Mouse (Mus musculus) kidney, embryonic 15.5 days (tissue): ENCODE results near the gene Ankrd13d. TPM values are rescaled to one million over a fixed set of nuclear protein-coding genes. Genes with fewer than 3 reads are reported as not detected.
A peak's percentile ranks its signal among the peaks of the same experiment; 100 is the strongest.

Source experiments
- ATAC-seq: fragments of 200-750 bp; cut with Nextera tagmentation; replicated peaks from 2 replicates; pipeline ENCODE4 v1.8.0; 2017; ENCODE audit warnings: moderate TSS enrichment; ENCODE audit not compliant: low FRiP score
- H3K27ac ChIP-seq: fragments of 300-500 bp; sonication (generic); 2 replicates; pipeline ENCODE4 v1.5.1; 2015; ENCODE audit warnings: mild to moderate bottlenecking, inconsistent platforms
- H3K27me3 ChIP-seq: fragments of 300-500 bp; sonication (generic); 2 replicates; pipeline ENCODE4 v1.6.1; 2015; ENCODE audit warnings: inconsistent platforms
- H3K36me3 ChIP-seq: fragments of 300-500 bp; sonication (generic); 2 replicates; pipeline ENCODE4 v1.6.1; 2015; ENCODE audit warnings: inconsistent platforms
- H3K4me1 ChIP-seq: fragments of 300-500 bp; sonication (generic); 2 replicates; pipeline ENCODE4 v1.6.1; 2015; ENCODE audit warnings: inconsistent platforms
- H3K4me2 ChIP-seq: fragments of 300-500 bp; sonication (generic); 2 replicates; pipeline ENCODE4 v1.6.1; 2015; ENCODE audit warnings: moderate library complexity, mild to moderate bottlenecking, inconsistent platforms
- H3K4me3 ChIP-seq: fragments of 300-500 bp; sonication (generic); replicated peaks from 2 replicates; pipeline ENCODE4 v1.5.1; 2015; ENCODE audit warnings: mild to moderate bottlenecking, inconsistent platforms
- H3K9ac ChIP-seq: fragments of 300-500 bp; sonication (generic); 2 replicates; pipeline ENCODE4 v1.6.1; 2015; ENCODE audit warnings: mild to moderate bottlenecking, inconsistent platforms
- H3K9me3 ChIP-seq: fragments of 300-500 bp; sonication (generic); replicated peaks from 2 replicates; pipeline ENCODE4 v1.6.1; 2016; ENCODE audit warnings: inconsistent platforms
- WGBS: fragments of 180-500 bp; shearing (Covaris S2); methylation state at CpG from one replicate; pipeline ENCODE4 v1.1.7; 2015; ENCODE audit warnings: mixed read lengths; 5-methylcytosine and 5-hydroxymethylcytosine counted together
- polyA plus RNA-seq: library from polyadenylated mRNA; unstranded; fragments of >200 nt; fragmentation: Nextera tagmentation; extraction: Ambion mirVana; gene quantifications from 2 replicates; pipeline ENCODE4 v1.2.1, GENCODE M21; 2015

Gene Ankrd13d
- polyA plus RNA-seq, result 8.3 and 8.5 TPM in 2 replicates

DNA sequence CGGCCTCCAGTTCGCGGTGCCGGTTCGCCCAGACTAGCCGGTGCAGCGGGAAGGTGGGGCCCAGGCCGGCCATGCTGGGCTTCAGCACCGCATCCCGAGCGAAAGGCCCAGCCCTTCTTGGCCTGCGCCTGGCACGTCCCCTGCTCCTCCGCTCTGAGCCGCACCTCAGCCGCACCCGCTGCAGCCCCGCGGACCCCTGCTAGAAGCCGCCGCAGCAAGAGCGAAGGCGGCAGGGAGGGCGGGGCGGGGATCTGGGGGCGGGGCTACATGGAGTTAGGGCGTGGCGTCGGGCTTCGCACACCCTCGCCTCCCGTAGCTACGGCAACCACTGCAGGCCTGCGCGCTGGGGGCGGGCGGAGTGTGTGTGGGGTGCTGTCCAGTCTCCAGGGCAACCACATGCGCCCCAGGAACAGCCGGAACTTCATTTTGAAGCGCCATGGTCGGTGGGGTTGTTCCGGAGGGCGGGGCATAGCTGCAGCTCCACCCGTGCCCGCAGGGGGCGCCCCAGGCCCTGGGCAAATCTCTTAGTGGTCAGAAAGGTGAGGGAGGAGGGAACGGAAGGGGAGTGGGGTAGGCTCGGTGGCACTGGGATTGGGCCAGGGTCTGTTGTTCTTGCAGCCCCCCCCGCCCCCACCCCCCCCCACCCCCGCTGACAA lies at the start of gene Ankrd13d:
Gene Ankrd13d (minus strand): TSS at position 240 of the 656 bp plus-strand sequence.
- WGBS, result under 1% methylated on average over 48 of the region's 50 CpGs
- Histone ChIP-seq H3K9me3 (no peaks in the 10 kb centered on the region; the same call in 1 of the 2 replicates), H3K27ac (peak within 1 kb of the TSS; percentile 13), H3K9ac (peak within 1 kb of the TSS; percentile 56), H3K27me3 (no peaks in the 10 kb centered on the region), H3K4me3 (peak within 1 kb of the TSS; percentile 60), H3K4me2 (peak within 1 kb of the TSS; percentile 80), H3K4me1 (peaks cover 23% of the 10 kb centered on the region), H3K36me3 (peaks cover 41% of the 10 kb centered on the region)
- ATAC-seq, result peak; percentile 94

DNA sequence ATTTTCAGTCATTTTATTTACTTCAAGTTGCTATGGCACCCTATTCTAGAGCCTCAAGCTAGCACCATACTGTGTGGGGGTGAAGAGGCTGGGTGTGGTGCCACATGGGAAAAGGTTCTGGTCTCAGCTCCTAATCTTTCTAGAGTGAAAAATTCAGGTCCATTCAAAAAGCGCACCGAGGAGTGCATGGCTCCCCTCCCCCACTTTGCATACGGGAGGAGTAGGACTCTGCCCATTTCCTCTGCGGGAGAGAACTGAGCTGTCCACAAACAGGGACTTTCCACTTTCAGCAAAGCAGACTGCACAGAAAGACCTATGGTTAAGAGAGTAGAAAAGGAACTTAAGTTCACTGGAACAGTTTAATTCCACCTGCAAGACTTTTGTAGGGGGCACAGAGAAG lies 49.7 kb upstream of the Ankrd13d start:
- Histone ChIP-seq H3K9me3 (no peaks in the 10 kb centered on the region), H3K4me2 (peak overlapping the region; percentile 66), H3K4me3 (peak overlapping the region; percentile 56), H3K27me3 (no peaks in the 10 kb centered on the region), H3K4me1 (peaks cover 36% of the 10 kb centered on the region), H3K9ac (peak overlapping the region; percentile 63), H3K27ac (peak overlapping the region; percentile 97), H3K36me3 (peaks cover 50% of the 10 kb centered on the region)
- 2% methylated on average over 4 of the region's 4 CpGs for WGBS
- no peak for ATAC-seq

DNA sequence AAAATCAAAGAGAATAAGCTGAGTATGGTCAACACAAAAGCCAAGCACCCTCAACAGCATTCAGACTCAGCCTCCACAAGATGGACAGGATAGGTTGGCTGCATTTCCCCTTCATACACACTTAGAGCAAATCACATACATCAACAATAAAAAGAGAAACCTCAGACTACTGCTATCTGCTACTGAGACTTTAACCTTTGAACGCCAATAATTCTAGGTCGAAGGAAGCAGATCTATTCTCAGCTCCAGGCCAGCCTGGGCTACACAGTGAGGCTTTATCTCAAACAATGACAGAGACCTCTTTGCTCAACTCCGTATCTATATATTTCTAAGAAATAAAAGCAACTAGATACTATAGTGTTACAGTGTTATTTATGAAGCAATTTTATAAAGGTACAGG lies 48.3 kb upstream of the Ankrd13d start:
- Histone ChIP-seq H3K27me3 (no peaks in the 10 kb centered on the region), H3K4me3 (no peak overlapping the region), H3K9me3 (no peaks in the 10 kb centered on the region), H3K4me2 (no peak overlapping the region), H3K9ac (no peak overlapping the region), H3K4me1 (peaks cover 36% of the 10 kb centered on the region), H3K27ac (no peak overlapping the region), H3K36me3 (peaks cover 58% of the 10 kb centered on the region)
- WGBS, result 79% methylated on average over 3 of the region's 3 CpGs
- ATAC-seq, result no peak

DNA sequence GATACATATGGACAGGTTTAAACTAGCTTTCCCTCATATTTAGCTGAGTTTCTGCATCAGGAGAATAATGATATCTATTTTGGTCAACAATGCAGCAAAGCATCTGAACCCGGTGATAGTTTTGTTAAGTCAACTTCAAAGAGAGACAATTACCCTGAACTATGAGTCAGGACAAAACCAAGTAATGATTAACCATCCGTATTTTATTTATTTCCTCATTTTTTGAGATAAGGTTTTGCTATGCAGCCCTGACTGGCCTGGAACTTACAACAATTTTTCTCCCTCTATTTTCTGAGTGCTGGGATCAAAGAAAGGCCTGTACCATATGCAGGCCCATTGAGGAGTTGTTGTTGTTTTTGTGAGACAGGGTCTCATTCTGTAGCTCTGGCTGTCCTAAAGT lies 47.7 kb upstream of the Ankrd13d start:
- no peak overlapping the region for H3K9ac ChIP-seq
- 71% methylated on average over 2 of the region's 2 CpGs for WGBS
- H3K4me3 ChIP-seq, result no peak overlapping the region
- H3K27me3 ChIP-seq, result no peaks in the 10 kb centered on the region
- peaks cover 36% of the 10 kb centered on the region for H3K4me1 ChIP-seq
- H3K4me2 ChIP-seq, result no peak overlapping the region
- peaks cover 64% of the 10 kb centered on the region for H3K36me3 ChIP-seq
- no peak overlapping the region for H3K27ac ChIP-seq
- H3K9me3 ChIP-seq, result no peaks in the 10 kb centered on the region
- no peak for ATAC-seq

DNA sequence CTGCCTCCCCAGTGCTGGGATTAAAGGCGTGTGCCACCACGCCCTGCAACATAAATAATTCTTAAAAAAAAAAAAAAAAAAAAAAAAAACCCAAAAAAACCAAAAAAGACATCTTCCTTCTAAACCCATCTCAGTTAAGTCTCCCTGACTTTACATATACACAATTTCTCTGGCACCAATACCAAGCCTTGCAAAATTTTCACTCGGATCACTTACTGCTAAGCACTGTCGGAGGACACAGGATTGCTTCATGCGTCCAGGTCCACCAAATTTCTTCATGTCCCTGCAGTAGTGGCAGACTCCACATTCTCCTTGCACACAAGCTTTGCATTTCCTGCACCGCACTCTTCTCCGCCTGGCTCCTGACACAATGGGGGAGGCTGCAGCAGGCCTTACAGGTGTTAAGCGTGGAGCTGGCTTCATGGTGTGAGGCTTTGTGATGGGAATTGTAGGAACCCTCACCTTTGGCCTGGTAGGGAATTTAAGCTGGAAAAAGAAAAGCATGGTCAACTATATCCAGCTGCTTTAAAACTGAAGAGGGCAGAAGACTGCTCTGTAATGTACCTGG lies 45.9 kb upstream of the Ankrd13d start:
- no peak overlapping the region for H3K4me3 ChIP-seq
- peaks cover 23% of the 10 kb centered on the region for H3K4me1 ChIP-seq
- no peak overlapping the region for H3K4me2 ChIP-seq
- H3K9me3 ChIP-seq, result no peaks in the 10 kb centered on the region
- no peak for ATAC-seq
- no peak overlapping the region for H3K27ac ChIP-seq
- 95% methylated on average over 8 of the region's 8 CpGs for WGBS
- H3K9ac ChIP-seq, result no peak overlapping the region
- H3K27me3 ChIP-seq, result no peaks in the 10 kb centered on the region
- peaks cover 74% of the 10 kb centered on the region for H3K36me3 ChIP-seq

DNA sequence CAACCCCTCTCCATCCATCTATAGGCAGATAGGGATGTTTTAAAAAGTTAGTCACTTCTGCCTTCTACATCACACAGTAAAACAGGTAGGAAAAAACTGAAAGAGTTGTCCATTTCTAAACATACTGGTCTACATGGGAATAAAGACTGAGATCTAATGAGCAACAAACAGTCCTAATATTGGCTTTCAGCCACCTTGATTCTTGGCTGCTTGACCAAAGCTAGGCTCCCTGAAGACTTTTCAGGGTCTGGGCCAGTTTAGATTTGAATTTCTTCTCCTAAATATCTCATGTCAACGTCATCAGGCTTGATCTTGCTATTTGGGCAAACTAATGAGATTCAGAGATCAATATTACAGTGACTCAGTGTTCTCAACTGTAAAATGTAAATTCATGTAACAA lies 43.9 kb upstream of the Ankrd13d start:
- WGBS, result 74% methylated on average over 1 of the region's 1 CpGs
- no peak overlapping the region for H3K4me3 ChIP-seq
- H3K9ac ChIP-seq, result no peak overlapping the region
- no peak overlapping the region for H3K4me2 ChIP-seq
- no peaks in the 10 kb centered on the region for H3K9me3 ChIP-seq
- ATAC-seq, result no peak
- H3K27ac ChIP-seq, result no peak overlapping the region
- H3K4me1 ChIP-seq, result peaks cover 12% of the 10 kb centered on the region
- no peaks in the 10 kb centered on the region for H3K27me3 ChIP-seq
- H3K36me3 ChIP-seq, result peaks cover 94% of the 10 kb centered on the region

DNA sequence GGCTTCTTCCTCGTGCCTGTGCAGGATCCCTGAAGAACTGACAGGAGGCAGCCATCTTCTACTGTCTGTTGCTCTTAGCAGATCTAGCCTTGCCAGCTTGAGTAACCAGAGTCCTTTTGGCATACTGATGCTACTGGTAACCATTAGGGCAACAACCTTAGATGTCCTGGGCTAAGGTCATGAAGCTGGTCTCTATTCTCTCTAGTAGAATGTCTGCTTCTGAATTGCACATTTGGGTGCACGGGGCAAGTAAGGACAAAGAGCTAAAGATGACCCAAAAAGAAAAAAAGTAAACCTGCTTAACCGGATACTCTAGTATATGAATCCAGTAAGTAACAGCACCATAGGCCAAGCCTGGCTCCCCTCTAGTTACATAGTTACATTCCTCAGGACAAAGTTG lies 43.2 kb upstream of the Ankrd13d start:
- no peak overlapping the region for H3K9ac ChIP-seq
- no peak overlapping the region for H3K27ac ChIP-seq
- peaks cover 5% of the 10 kb centered on the region for H3K4me1 ChIP-seq
- no peak overlapping the region for H3K4me2 ChIP-seq
- H3K4me3 ChIP-seq, result no peak overlapping the region
- no peaks in the 10 kb centered on the region for H3K27me3 ChIP-seq
- ATAC-seq, result no peak
- 87% methylated on average over 3 of the region's 3 CpGs for WGBS
- no peaks in the 10 kb centered on the region for H3K9me3 ChIP-seq
- H3K36me3 ChIP-seq, result peaks cover 97% of the 10 kb centered on the region

DNA sequence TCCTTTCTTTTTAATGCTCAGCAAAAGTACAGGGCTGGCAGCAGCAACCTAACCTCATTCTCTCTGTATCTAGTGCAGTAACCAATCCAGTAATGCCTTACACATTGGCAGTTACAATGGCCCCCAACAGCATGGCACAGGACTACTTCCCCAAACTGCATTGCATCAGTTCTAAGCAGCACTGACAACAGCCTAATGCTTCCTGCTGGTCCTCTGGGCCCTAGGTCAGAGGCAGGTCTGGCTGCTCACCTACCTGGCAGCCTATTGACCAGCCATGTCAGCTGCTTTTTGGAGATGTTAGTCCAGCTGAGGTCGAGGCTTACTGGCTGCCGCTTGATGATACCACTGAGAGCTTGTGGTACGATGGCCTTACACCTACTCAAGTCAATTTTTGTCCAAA lies 39.2 kb upstream of the Ankrd13d start:
- WGBS, result 92% methylated on average over 3 of the region's 3 CpGs
- Histone ChIP-seq H3K27ac (no peak overlapping the region), H3K4me2 (no peak overlapping the region), H3K9ac (no peak overlapping the region), H3K4me3 (no peak overlapping the region), H3K36me3 (peaks cover 98% of the 10 kb centered on the region), H3K4me1 (no peaks in the 10 kb centered on the region), H3K9me3 (no peaks in the 10 kb centered on the region), H3K27me3 (no peaks in the 10 kb centered on the region)
- no peak for ATAC-seq

DNA sequence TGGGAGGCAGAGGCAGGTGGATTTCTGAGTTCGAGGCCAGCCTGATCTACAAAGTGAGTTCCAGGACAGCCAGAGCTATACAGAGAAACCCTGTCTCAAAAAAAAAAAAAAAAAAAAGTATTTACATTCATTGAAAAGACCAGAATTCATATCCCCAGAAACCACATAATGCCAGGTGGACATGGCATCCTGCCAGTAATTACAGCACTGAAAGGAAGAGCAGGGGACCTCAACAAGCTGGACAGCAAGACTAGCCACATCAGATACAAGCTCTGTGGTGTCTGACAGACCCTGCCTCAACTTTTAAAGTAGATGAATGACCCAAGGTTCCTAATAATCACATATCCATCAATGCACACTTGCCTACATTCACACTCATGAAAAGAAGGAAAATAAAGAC lies 38.7 kb upstream of the Ankrd13d start:
- Histone ChIP-seq H3K9me3 (no peaks in the 10 kb centered on the region), H3K27ac (no peak overlapping the region), H3K4me1 (no peaks in the 10 kb centered on the region), H3K4me3 (no peak overlapping the region), H3K4me2 (no peak overlapping the region), H3K36me3 (peaks cover 98% of the 10 kb centered on the region), H3K9ac (no peak overlapping the region), H3K27me3 (no peaks in the 10 kb centered on the region)
- WGBS, result 81% methylated on average over 1 of the region's 1 CpGs
- no peak for ATAC-seq

DNA sequence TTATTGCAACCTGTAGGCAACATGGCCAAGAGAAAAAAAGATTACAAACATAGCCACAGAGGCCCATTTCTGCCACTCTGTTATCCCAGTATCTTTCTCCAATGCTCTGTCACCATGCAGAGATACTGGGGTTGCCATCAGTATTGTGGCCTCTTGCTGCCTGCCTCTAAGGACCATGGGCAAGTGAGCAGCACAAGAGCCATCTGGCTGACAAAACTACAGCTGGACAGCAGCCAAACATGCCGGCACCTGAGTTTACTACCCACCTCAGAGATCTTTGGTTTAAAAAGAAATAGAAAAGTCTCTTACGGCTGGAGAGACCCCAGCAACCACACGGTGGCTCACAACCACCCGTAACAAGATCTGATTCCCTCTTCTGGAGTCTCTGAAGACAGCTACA lies 36.3 kb upstream of the Ankrd13d start:
- Histone ChIP-seq H3K4me3 (no peak overlapping the region), H3K9me3 (no peaks in the 10 kb centered on the region), H3K4me1 (no peaks in the 10 kb centered on the region), H3K27me3 (no peaks in the 10 kb centered on the region), H3K27ac (no peak overlapping the region), H3K36me3 (peaks cover 89% of the 10 kb centered on the region), H3K4me2 (no peak overlapping the region), H3K9ac (no peak overlapping the region)
- 81% methylated on average over 4 of the region's 4 CpGs for WGBS
- no peak for ATAC-seq

DNA sequence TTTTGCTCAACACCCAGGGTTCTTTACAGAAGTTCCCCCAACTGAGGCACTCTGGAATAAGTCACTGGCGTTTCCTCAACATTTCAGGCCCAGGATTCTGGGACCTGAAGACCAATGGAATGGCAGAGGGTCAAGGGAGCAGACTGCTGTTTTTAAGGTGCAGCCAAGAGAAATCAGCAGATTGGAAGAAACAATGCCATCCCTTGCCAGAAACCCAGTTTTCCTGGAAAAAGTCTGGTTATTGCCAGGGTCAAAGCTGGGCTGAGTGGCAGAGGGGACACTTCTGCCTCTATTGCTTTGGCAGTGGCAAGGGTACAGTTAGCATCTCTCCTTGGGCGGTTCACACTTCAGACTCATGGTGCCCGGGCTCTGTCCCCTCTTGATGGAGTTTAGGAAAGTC lies 34.2 kb upstream of the Ankrd13d start:
- H3K36me3 ChIP-seq, result peaks cover 79% of the 10 kb centered on the region
- WGBS, result 93% methylated on average over 3 of the region's 3 CpGs
- no peak for ATAC-seq

DNA sequence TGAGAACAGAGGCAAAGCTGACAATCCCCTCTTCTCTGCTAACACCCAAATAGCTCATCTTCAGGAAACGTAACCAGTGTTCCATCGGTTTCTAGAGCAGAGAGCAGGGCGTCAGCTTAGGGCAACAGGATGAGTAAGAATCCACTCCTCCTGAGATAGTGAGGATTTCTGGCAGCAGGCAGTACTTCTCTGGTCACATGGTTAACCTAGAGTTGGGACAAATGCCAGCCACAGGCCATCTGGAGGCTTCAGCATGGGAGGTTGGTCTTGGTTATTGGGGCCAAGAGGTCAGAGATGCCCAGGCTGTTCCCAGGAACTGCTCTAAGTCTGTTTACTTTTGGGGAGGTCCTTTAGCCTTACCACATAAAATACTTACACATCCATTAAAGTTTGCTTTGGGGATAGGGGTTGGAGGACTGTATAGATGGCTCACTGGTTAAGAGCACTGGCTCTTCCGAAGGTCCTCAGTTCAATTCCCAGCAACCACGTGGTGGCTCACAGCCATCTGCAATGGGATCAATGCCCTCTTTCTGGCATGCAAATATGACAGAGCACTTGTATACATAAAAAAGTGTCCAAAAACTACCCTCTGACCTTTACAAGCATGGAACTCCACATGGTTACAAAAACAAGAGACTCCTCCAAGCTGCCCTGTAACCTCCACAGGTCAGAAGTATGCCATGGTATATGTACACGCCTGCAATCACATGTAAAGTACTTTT lies 32.4 kb upstream of the Ankrd13d start:
- no peak for ATAC-seq

More for the DNA sequence above, 34.2 kb upstream of the Ankrd13d start:
- no peak overlapping the region for H3K9ac ChIP-seq
- H3K4me2 ChIP-seq, result no peak overlapping the region
- H3K4me1 ChIP-seq, result no peaks in the 10 kb centered on the region
- H3K27me3 ChIP-seq, result no peaks in the 10 kb centered on the region
- no peaks in the 10 kb centered on the region for H3K9me3 ChIP-seq
- H3K27ac ChIP-seq, result no peak overlapping the region
- no peak overlapping the region for H3K4me3 ChIP-seq

More for the DNA sequence above, 32.4 kb upstream of the Ankrd13d start:
- WGBS, result 63% methylated on average over 6 of the region's 6 CpGs
- Histone ChIP-seq H3K27me3 (no peaks in the 10 kb centered on the region), H3K36me3 (peaks cover 63% of the 10 kb centered on the region), H3K9ac (no peak overlapping the region), H3K27ac (no peak overlapping the region), H3K4me1 (no peaks in the 10 kb centered on the region), H3K4me3 (no peak overlapping the region), H3K9me3 (no peaks in the 10 kb centered on the region), H3K4me2 (no peak overlapping the region)
